ENCODE assay signal across 24 mouse cellular contexts in the genomic region with DNA sequence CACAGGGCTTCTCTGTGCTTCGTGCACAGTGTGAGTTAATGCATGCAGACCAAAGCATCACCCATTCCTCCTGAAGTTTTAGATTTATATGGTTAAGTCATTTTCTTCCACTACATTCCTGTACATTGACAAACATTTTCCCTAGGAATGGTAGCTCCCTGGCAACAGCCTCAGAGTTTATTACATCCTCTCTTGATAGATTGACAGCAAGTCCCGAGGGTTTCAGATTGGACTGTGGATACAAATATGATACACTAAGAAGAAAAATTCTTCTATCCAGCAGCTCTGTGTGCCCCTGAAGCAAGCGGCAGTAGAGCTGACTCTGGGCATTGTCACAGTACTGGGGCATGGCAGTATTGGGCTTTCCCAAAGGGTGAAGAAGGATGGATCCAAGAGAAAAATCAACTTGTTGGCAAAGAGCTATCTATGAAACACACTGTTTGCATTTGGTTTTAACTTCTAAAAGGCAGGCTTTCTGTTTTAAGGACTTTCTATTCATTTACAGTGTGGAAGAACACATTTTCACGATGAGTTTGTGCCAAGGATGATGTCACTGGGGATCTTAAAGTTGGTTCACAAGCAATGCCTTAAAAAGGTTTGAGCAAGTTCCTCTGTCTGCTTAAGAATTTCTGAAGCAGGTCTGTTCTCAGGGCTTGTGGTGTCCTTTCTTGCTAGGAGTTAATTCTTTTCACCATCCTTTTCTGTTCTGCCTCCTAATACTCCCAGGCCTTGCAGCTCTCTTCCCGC.
"Had no signal": no experiment of that assay in that cellular context is flagged by ENCODE, and none has a peak within 500 bp of the region (broad histone marks: within the 10 kb centered on the region; RNA-seq: fewer than 3 reads in every experiment).

No protein-coding gene starts in this region.

- H3K4me3 ChIP-seq: kidney, embryonic 15.5 days; left cerebral cortex, adult 2 months; limb, embryonic 13.5 days; midbrain, embryonic 12.5 days; midbrain, embryonic 15.5 days; neural tube, embryonic 12.5 days; neural tube, embryonic 15.5 days had no signal

- H3K9me3 ChIP-seq: kidney, embryonic 15.5 days; limb, embryonic 13.5 days; midbrain, embryonic 12.5 days; midbrain, embryonic 15.5 days; neural tube, embryonic 12.5 days; neural tube, embryonic 15.5 days had no signal

- ATAC-seq: liver, postnatal 0 days; lung, postnatal 0 days; midbrain, embryonic 15.5 days had no signal

- DNase-seq: kidney, adult 8-10 months; kidney, postnatal 10 days; kidney, postnatal 36 days; layer of hippocampus, postnatal 36 days; left cerebral cortex, postnatal 4 days; liver, postnatal 0 days; lung, embryonic 14.5 days; right cerebral cortex, adult 18-20 months; right cerebral cortex, postnatal 14 days; right cerebral cortex, postnatal 4 days; thymus, adult 2 months; thymus, postnatal 14 days; thymus, postnatal 4 days had no signal

- H3K27me3 ChIP-seq: kidney, embryonic 15.5 days; limb, embryonic 13.5 days; midbrain, embryonic 12.5 days; midbrain, embryonic 15.5 days; neural tube, embryonic 12.5 days; neural tube, embryonic 15.5 days had no signal

- H3K36me3 ChIP-seq: kidney, embryonic 15.5 days; limb, embryonic 13.5 days; midbrain, embryonic 12.5 days; midbrain, embryonic 15.5 days; neural tube, embryonic 12.5 days; neural tube, embryonic 15.5 days had no signal

- H3K4me2 ChIP-seq: kidney, embryonic 15.5 days; limb, embryonic 13.5 days; liver, embryonic 11.5 days; lung, embryonic 14.5 days; midbrain, embryonic 12.5 days; midbrain, embryonic 15.5 days; neural tube, embryonic 12.5 days; neural tube, embryonic 15.5 days had no signal

- H3K9ac ChIP-seq: kidney, embryonic 15.5 days; limb, embryonic 13.5 days; liver, embryonic 14.5 days; liver, postnatal 0 days; lung, embryonic 14.5 days; midbrain, embryonic 12.5 days; midbrain, embryonic 15.5 days; neural tube, embryonic 12.5 days; neural tube, embryonic 15.5 days had no signal

- H3K27ac ChIP-seq: kidney, embryonic 15.5 days; left cerebral cortex, adult 2 months; limb, embryonic 13.5 days; liver, embryonic 14.5 days; macrophage; midbrain, embryonic 12.5 days; midbrain, embryonic 15.5 days; neural tube, embryonic 12.5 days; neural tube, embryonic 15.5 days had no signal

- H3K4me1 ChIP-seq: midbrain, embryonic 12.5 days; midbrain, embryonic 15.5 days; neural tube, embryonic 12.5 days; neural tube, embryonic 15.5 days had no signal
